Mouse (Mus musculus): ENCODE data around the gene Accs. TPM values are rescaled to one million over a fixed set of nuclear protein-coding genes. Genes with fewer than 3 reads are reported as not detected.

Gene Accs
- total RNA-seq, 2 experiments from 2014 or later = 3.0 to 3.7 TPM

GRCm38 (mm10) chr2:93797162-93797795 is 52.5 kb downstream of the Accs start:
- no peak for DNase-seq (ENCODE audit: low spot score in 2 of 2)

GRCm38 (mm10) chr2:93794375-93794774 is 55.4 kb downstream of the Accs start:
- no peak for DNase-seq (ENCODE audit: low spot score in 2 of 2)

- peak in 1 of 2 experiments; percentile 51 for DNase-seq (ENCODE audit: low spot score in 2 of 2)
Measured at GRCm38 (mm10) chr2:93791516-93792499, 57.9 kb downstream of the Accs start.

GRCm38 (mm10) chr2:93790798-93791345 is 58.9 kb downstream of the Accs start:
- DNase-seq (ENCODE audit: low spot score in 2 of 2) = no peak

- DNase-seq (ENCODE audit: low spot score in 2 of 2) = peak in 1 of 2 experiments; percentile 59
Measured at GRCm38 (mm10) chr2:93788557-93788956, 61.2 kb downstream of the Accs start.

- peak; percentile 69 to 92 for DNase-seq (ENCODE audit: low spot score in 2 of 2)
Measured at GRCm38 (mm10) chr2:93786175-93786574, 63.6 kb downstream of the Accs start.

- DNase-seq (ENCODE audit: low spot score in 2 of 2) = no peak
Measured at GRCm38 (mm10) chr2:93785432-93785798, 64.3 kb downstream of the Accs start.

- peak in 1 of 2 experiments; percentile 67 for DNase-seq (ENCODE audit: low spot score in 2 of 2)
Measured at GRCm38 (mm10) chr2:93784721-93785431, 64.9 kb downstream of the Accs start.

- no peak for DNase-seq (ENCODE audit: low spot score in 2 of 2)
Measured at GRCm38 (mm10) chr2:93783926-93784539, 65.7 kb downstream of the Accs start.

Other genes starting within 250 kb of the Accs start
- under 1 TPM; 0.51 to 0.62 TPM for gene Alx4, start 207.6 kb downstream of the Accs start, total RNA-seq (2021)
- 10 to 100 TPM; 46.4 to 46.8 TPM for gene Ext2, start 27.4 kb downstream of the Accs start, total RNA-seq (2021)
- gene Accsl, start 19.2 kb upstream of the Accs start, total RNA-seq (2021) = not detected
- 10 to 100 TPM; 54.8 to 57.3 TPM for gene Gm13889, start 107.3 kb upstream of the Accs start, total RNA-seq (2021)
- gene Gm27027, start 146.4 kb upstream of the Accs start, total RNA-seq (2021) = not detected
- 10 to 100 TPM; 21.0 to 22.4 TPM for gene Alkbh3, start 160.9 kb upstream of the Accs start, total RNA-seq (2021)